Mouse (Mus musculus): ENCODE data around the gene Apobec4. TPM values are rescaled to one million over a fixed set of nuclear protein-coding genes. Genes with fewer than 3 reads are reported as not detected.

The Apobec4 gene
- polyA plus RNA-seq, 1 experiment from 2014 or later = not detected

DNA sequence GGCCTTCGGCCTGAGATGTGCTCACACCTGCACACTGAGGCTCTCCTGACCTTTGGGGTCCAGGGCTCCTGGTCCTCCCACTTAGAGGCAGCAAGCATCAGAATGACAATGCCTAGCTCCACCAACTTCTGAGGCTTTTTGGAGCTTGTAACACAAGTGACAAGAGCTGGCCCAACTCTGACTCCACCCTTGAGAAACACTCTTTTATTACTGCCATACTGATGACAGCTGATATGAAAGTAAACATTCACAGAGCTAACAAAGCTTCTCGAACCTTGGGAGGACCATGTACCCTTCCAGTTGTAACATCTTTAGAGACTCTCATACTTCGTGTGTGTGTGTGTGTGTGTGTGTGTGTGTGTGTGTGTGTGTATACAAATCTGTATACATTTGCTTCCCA is 24.3 kb upstream of the Apobec4 start:
- H3K9me3 ChIP-seq = no peaks in the 10 kb centered on the region
- WGBS = 80% methylated on average over 3 of the region's 3 CpGs
- H3K27ac ChIP-seq = no peak overlapping the region
- H3K4me3 ChIP-seq = no peak overlapping the region
- no peak for DNase-seq (ENCODE audit: low spot score)
- no peaks in the 10 kb centered on the region for H3K4me1 ChIP-seq (replicated peaks)
- H3K36me3 ChIP-seq = no peaks in the 10 kb centered on the region
- H3K27me3 ChIP-seq (ENCODE audit: insufficient read depth, poor library complexity, severe bottlenecking) = no peaks in the 10 kb centered on the region

GRCm38 (mm10) chr1:152727604-152728236 is 22.6 kb upstream of the Apobec4 start:
- H3K27ac ChIP-seq = no peak overlapping the region
- no peaks in the 10 kb centered on the region for H3K4me1 ChIP-seq (replicated peaks)
- DNase-seq (ENCODE audit: low spot score) = no peak
- no peaks in the 10 kb centered on the region for H3K36me3 ChIP-seq
- H3K27me3 ChIP-seq (ENCODE audit: insufficient read depth, poor library complexity, severe bottlenecking) = no peaks in the 10 kb centered on the region
- WGBS = 76% methylated on average over 5 of the region's 5 CpGs
- H3K9me3 ChIP-seq = no peaks in the 10 kb centered on the region
- no peak overlapping the region for H3K4me3 ChIP-seq

DNA sequence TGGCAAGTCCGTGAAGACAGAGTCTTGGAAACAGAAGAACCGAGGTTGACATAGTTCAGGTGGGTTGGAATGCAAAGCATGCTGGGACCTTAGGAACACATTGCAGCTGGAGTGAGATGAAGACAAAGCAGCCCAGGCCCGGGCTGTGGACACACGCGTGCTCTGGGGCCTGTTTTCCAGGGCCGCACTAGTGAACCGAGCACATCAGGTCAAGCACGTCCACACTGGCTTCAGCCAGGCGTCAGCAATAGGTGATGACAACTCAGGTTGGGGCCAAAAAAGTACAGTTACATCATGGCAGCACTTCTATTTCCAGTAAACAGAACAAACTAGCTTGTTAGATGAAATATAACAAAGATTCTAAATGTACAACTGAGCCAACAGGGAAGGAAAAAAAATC is 11.6 kb upstream of the Apobec4 start:
- Histone ChIP-seq H3K36me3 (no peaks in the 10 kb centered on the region), H3K27me3 (ENCODE audit: insufficient read depth, poor library complexity, severe bottlenecking) (no peaks in the 10 kb centered on the region), H3K9me3 (no peaks in the 10 kb centered on the region), H3K4me3 (no peak overlapping the region), H3K4me1 (replicated peaks) (peaks cover 7% of the 10 kb centered on the region; the same call in 1 of the 2 replicates), H3K27ac (no peak overlapping the region)
- 89% methylated on average over 9 of the region's 9 CpGs for WGBS
- no peak for DNase-seq (ENCODE audit: low spot score)

DNA sequence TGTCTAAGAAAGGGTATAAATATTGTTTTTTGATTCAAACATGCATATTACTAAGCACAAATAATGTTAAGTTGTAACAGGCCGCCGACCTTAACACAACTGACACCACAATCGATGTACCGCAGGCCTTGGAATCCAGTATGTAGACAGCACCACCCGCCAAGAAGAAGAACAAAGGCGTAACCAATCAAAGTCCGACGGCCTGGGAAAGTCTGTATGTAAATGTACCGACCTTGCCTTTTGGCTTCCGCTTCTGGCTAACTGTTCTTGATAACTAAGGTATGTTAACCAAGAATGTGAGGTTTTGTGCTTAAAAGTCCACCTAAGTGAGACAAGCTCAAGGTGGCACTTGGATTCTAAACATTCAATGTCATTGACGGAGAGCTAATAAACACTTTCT is 11.0 kb upstream of the Apobec4 start:
- Histone ChIP-seq H3K27ac (no peak overlapping the region), H3K36me3 (no peaks in the 10 kb centered on the region), H3K4me1 (replicated peaks) (peaks cover 7% of the 10 kb centered on the region; the same call in 1 of the 2 replicates), H3K9me3 (no peaks in the 10 kb centered on the region), H3K27me3 (ENCODE audit: insufficient read depth, poor library complexity, severe bottlenecking) (no peaks in the 10 kb centered on the region), H3K4me3 (no peak overlapping the region)
- WGBS = 83% methylated on average over 11 of the region's 11 CpGs
- DNase-seq (ENCODE audit: low spot score) = no peak

DNA sequence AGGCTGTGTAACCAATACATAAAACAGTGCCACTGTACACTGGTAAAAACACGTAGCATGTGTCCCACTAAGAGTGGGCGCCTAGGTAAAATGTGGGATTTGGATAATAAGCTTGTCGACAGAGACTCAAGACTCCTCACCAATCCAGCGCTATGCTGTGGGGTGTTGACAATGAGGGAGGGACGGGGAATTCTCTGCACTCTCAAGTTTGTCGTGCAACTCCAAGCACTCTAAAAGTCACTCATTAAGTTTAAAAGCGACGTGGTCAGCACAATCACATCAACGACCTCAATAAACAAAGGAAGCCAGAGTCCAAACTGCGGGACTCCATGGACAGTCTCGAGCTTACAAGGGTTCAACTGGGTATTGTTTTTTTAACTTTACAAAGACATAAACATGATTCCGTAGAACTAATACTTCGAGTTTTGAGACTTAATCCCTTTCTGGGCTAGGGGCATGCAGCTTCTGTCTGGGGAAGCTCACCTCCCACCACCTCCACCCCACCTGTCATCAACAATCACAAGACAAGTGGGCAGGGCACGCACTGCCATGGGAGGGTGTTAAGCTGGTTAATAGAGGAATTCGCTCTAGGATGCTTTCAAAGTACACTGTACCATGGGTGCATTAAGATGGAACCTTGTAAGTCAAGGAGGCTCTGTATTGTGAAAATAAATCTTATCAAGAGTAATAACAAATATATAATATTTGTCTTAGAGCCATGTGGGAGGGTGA is 7.1 kb upstream of the Apobec4 start:
- H3K27ac ChIP-seq = no peak overlapping the region
- no peaks in the 10 kb centered on the region for H3K36me3 ChIP-seq
- H3K9me3 ChIP-seq = no peaks in the 10 kb centered on the region
- H3K27me3 ChIP-seq (ENCODE audit: insufficient read depth, poor library complexity, severe bottlenecking) = no peaks in the 10 kb centered on the region
- 72% methylated on average over 15 of the region's 15 CpGs for WGBS
- no peak for DNase-seq (ENCODE audit: low spot score)
- no peak overlapping the region for H3K4me3 ChIP-seq
- peaks cover 3% of the 10 kb centered on the region; the same call in 1 of the 2 replicates for H3K4me1 ChIP-seq (replicated peaks)

DNA sequence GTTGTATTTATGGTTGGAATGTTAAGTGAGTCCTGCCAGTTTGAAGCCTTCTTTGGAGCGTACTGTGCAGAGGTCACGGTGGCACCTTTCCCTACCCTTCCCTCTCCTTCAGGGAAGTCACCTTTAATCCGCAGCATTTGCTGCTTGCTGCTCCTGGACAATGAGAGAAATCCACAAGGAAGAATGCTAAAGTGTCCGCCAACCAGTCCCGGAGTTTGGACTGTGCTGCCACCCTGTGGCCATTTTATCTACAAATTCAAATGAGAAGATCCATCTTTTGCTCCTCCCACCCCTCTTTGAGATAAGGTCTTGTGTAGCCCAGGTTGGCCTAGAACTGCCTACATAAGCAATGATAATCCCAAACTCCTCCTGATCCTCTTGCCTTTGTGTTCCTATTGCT is 3.9 kb upstream of the Apobec4 start:
- Histone ChIP-seq H3K27me3 (ENCODE audit: insufficient read depth, poor library complexity, severe bottlenecking) (no peaks in the 10 kb centered on the region), H3K4me3 (no peak overlapping the region), H3K9me3 (no peaks in the 10 kb centered on the region), H3K4me1 (replicated peaks) (0 out of 2 replicates have a peak, but pooled peaks cover 9% of the 10 kb centered on the region), H3K27ac (no peak overlapping the region), H3K36me3 (no peaks in the 10 kb centered on the region)
- 6% methylated on average over 5 of the region's 5 CpGs for WGBS
- DNase-seq (ENCODE audit: low spot score) = peak; percentile 77

DNA sequence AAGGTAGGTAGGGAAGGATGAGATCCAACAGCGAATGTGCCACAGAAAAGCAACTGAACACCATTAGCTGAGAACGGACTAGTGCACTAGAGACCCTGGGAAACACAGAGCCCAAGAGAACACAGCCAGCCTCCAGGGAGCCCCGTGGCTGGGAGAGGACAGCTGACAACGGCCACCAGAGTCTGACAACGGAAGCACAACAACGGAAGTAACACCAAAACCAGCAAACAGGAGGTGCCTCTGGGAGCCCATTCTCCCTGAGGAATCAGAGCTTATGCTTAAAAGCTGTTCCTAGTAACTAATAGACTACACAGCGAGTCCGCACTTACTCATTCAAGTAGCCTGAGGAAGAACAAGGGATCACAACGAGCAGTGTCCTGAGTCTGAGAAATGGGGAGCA is 1.1 kb upstream of the Apobec4 start:
- Histone ChIP-seq H3K4me3 (no peak overlapping the region), H3K36me3 (no peaks in the 10 kb centered on the region), H3K4me1 (replicated peaks) (0 out of 2 replicates have a peak, but pooled peaks cover 9% of the 10 kb centered on the region), H3K27me3 (ENCODE audit: insufficient read depth, poor library complexity, severe bottlenecking) (no peaks in the 10 kb centered on the region), H3K9me3 (no peaks in the 10 kb centered on the region), H3K27ac (no peak overlapping the region)
- WGBS = 75% methylated on average over 9 of the region's 9 CpGs
- no peak for DNase-seq (ENCODE audit: low spot score)

GRCm38 (mm10) chr1:152761791-152762190 is 11.4 kb downstream of the Apobec4 start:
- Histone ChIP-seq H3K4me1 (replicated peaks) (peaks cover 11% of the 10 kb centered on the region), H3K4me3 (no peak overlapping the region), H3K9me3 (no peaks in the 10 kb centered on the region), H3K27ac (no peak overlapping the region), H3K36me3 (no peaks in the 10 kb centered on the region), H3K27me3 (ENCODE audit: insufficient read depth, poor library complexity, severe bottlenecking) (peaks cover 20% of the 10 kb centered on the region)
- WGBS = 90% methylated on average over 2 of the region's 2 CpGs
- no peak for DNase-seq (ENCODE audit: low spot score)

- Histone ChIP-seq H3K27ac (peak within 1 kb of the TSS; percentile 92), H3K27me3 (ENCODE audit: insufficient read depth, poor library complexity, severe bottlenecking) (peaks cover 20% of the 10 kb centered on the region), H3K4me1 (replicated peaks) (peaks cover 8% of the 10 kb centered on the region), H3K36me3 (peaks cover 21% of the 10 kb centered on the region), H3K9me3 (no peaks in the 10 kb centered on the region), H3K4me3 (peak within 1 kb of the TSS; percentile 91)
- peak; percentile 97 for DNase-seq (ENCODE audit: low spot score)
- under 1% methylated on average over 84 of the region's 86 CpGs for WGBS
Observed at GRCm38 (mm10) chr1:152766032-152766772, 15.9 kb downstream of the Apobec4 start, which contains the start of the genes Rgl1 and Arpc5. Gene Rgl1, minus strand, starts transcription at chr1:152766351. Gene Arpc5, plus strand, starts transcription at chr1:152766542.

DNA sequence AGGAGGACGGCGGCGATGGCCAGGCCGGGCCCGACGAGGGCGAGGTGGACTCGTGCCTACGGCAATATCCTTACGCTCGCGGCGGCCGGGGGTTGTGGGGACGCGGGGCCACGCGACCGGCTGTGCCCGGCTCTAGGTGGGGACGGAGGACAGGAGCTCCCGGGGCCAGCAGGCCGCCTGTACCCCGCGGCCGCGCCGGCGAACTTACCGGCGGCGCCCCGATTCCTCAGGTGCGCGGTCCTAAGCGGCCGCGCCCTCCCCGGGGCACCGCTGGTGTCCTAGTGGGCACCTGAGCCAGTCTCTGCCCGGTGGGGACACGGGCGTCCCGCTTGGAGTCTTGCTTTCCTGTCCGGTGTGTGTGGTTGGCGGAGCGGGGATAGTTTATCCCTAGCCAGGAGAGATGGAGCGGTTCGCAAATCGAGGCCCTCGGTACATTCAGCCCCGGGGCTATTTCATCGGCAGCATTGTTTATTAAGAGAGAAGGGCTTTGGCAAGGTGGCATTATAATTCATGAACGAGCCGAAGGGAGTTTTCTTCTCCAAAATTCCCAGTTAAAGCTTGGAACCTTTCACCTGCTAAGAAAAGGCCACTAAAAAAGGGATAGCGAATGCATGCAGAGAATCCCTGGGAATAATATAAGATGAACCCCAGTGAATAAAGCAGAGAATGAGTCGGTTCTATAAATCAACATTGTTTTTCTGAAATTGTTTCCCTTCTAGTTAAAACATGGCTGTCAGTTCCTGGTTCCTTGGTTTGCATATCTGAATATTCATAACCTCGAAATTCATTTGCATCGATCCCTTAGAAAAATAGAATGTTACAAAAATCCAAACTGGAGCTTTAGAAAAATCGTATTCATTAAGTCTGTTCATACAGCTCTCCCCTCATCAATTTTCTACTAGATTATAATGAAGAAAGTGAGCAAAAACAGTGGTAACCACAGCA is 16.7 kb downstream of the Apobec4 start:
- no peak for DNase-seq (ENCODE audit: low spot score)
- peak overlapping the region; percentile 92 for H3K27ac ChIP-seq
- 2% methylated on average over 60 of the region's 60 CpGs for whole genome bisulfite sequencing

GRCm38 (mm10) chr1:152767749-152768488 is 17.6 kb downstream of the Apobec4 start:
- Histone ChIP-seq H3K9me3 (no peaks in the 10 kb centered on the region), H3K27me3 (ENCODE audit: insufficient read depth, poor library complexity, severe bottlenecking) (peaks cover 20% of the 10 kb centered on the region), H3K4me1 (replicated peaks) (peaks cover 8% of the 10 kb centered on the region), H3K27ac (0 out of 2 replicates have a peak overlapping the region, but pooled peaks have one; percentile 92), H3K36me3 (peaks cover 38% of the 10 kb centered on the region), H3K4me3 (peak overlapping the region; percentile 91)
- peak; percentile 84 for DNase-seq (ENCODE audit: low spot score)
- WGBS = 10% methylated on average over 5 of the region's 5 CpGs

More for the DNA sequence above, 16.7 kb downstream of the Apobec4 start:
- H3K27me3 ChIP-seq (ENCODE audit: insufficient read depth, poor library complexity, severe bottlenecking) = peaks cover 20% of the 10 kb centered on the region
- H3K9me3 ChIP-seq = no peaks in the 10 kb centered on the region
- peak overlapping the region; percentile 91 for H3K4me3 ChIP-seq
- peaks cover 30% of the 10 kb centered on the region for H3K36me3 ChIP-seq
- peaks cover 8% of the 10 kb centered on the region for H3K4me1 ChIP-seq (replicated peaks)
